Mouse (Mus musculus): ENCODE measurements around the gene Dstyk. TPM values are rescaled to one million over a fixed set of nuclear protein-coding genes. Genes with fewer than 3 reads are reported as not detected.

Gene Dstyk
- polyA plus RNA-seq, 1 experiment from 2014 or later: 12.5 TPM

DNA sequence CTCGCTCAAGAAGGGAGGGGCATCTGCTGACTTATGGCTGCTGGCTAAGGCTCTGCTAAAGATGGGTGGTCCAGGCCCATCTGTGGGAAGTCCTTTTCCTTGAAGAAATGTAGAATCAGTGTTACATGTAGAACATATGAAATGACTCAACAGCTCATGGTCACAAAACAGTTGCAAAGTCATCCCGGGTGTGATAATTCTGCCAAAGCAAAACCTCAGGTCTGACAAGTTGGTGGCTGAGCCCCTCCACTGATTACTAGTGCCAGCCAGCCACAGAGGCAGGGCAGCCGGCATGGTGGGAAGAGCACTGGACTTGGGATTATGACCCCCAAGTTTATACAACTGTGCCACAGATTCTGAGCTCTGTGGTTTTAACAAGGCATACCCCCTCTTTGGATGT lies 39.5 kb upstream of the Dstyk start:
- Histone ChIP-seq H3K9ac (ENCODE audit: low read depth, low read length) (no peak overlapping the region), H3K4me3 (replicated peaks; ENCODE audit: low read depth, low read length) (no peak overlapping the region), H3K4me1 (replicated peaks; ENCODE audit: insufficient read depth, low read length) (peaks cover 24% of the 10 kb centered on the region), H3K4me2 (ENCODE audit: low read length) (no peak overlapping the region), H3K9me3 (replicated peaks; ENCODE audit: low read length) (no peaks in the 10 kb centered on the region), H3K27ac (no peak overlapping the region), H3K27me3 (ENCODE audit: insufficient read depth, low read length) (no peaks in the 10 kb centered on the region), H3K36me3 (ENCODE audit: insufficient read depth, low read length) (peaks cover 2% of the 10 kb centered on the region; the same call in 1 of the 2 replicates)
- no peak for TF ChIP-seq CTCF (IDR thresholded peaks at IDR 0.05; ENCODE audit: low read depth)
- no peak for DNase-seq (ENCODE audit: low spot score)
- 79% methylated on average over 3 of the region's 3 CpGs for WGBS
- no peak for ATAC-seq (replicated peaks; ENCODE audit: low FRiP score, low read depth)

DNA sequence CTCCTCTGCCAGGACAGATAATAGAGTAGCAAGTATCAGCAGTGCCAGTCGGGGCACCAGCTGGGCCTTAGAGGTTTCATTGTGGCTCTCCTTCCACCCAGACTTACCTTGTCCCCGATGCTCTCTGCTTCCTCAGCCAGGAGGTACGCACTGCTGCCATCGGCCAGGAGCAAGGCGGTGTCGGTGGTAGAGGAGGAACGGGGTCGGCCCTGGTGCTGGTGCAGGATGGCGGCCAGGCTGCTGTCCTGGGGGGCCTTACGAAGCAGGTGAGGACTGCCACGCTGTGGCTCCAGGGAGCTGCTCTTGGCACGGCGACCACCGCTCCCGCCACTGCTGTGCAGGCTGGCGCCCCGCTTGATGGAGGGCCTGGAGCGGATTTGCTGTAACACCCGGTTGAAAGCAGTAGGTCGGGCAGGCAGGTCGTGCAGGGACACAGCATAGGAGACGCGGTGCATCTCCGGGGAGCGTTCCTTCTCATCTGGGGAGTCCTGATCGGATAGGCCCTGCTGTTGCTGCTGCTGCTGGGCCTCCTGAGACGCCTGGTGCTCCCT lies 36.7 kb upstream of the Dstyk start:
- Histone ChIP-seq H3K4me1 (replicated peaks; ENCODE audit: insufficient read depth, low read length) (peaks cover 16% of the 10 kb centered on the region), H3K27ac (no peak overlapping the region), H3K4me2 (ENCODE audit: low read length) (no peak overlapping the region), H3K9ac (ENCODE audit: low read depth, low read length) (no peak overlapping the region), H3K9me3 (replicated peaks; ENCODE audit: low read length) (no peaks in the 10 kb centered on the region), H3K27me3 (ENCODE audit: insufficient read depth, low read length) (no peaks in the 10 kb centered on the region), H3K4me3 (replicated peaks; ENCODE audit: low read depth, low read length) (no peak overlapping the region), H3K36me3 (ENCODE audit: insufficient read depth, low read length) (peaks cover 2% of the 10 kb centered on the region; the same call in 1 of the 2 replicates)
- no peak for TF ChIP-seq CTCF (IDR thresholded peaks at IDR 0.05; ENCODE audit: low read depth)
- no peak for DNase-seq (ENCODE audit: low spot score)
- ATAC-seq (replicated peaks; ENCODE audit: low FRiP score, low read depth): no peak
- WGBS: 77% methylated on average over 27 of the region's 27 CpGs

DNA sequence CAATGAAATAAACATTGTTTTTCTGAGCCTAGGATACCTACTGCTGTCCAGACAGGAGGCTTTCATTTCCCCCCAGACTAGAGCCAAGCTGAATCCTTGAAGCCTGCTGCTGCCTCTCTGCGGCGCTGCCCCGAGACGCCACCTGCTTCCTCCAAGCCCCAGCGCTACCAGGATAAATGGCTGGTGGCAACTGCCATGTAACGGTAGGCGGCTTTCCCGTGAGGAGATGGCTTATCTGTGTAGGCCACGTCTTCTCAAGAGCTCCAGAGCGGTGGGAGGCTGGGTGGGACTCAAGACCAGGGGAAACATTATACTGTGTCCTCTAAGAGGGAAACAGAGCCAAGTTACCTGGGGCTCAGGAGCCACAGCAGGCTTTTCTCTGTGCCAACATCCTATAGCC lies 35.4 kb upstream of the Dstyk start:
- H3K4me2 ChIP-seq (ENCODE audit: low read length): no peak overlapping the region
- no peak overlapping the region for H3K9ac ChIP-seq (ENCODE audit: low read depth, low read length)
- 67% methylated on average over 10 of the region's 10 CpGs for WGBS
- H3K4me1 ChIP-seq (replicated peaks; ENCODE audit: insufficient read depth, low read length): peaks cover 10% of the 10 kb centered on the region
- TF ChIP-seq CTCF (IDR thresholded peaks at IDR 0.05; ENCODE audit: low read depth): no peak
- DNase-seq (ENCODE audit: low spot score) (no peak), ATAC-seq (replicated peaks; ENCODE audit: low FRiP score, low read depth) (no peak)
- H3K27me3 ChIP-seq (ENCODE audit: insufficient read depth, low read length): no peaks in the 10 kb centered on the region
- H3K27ac ChIP-seq: no peak overlapping the region
- H3K36me3 ChIP-seq (ENCODE audit: insufficient read depth, low read length): peaks cover 2% of the 10 kb centered on the region; the same call in 1 of the 2 replicates
- H3K9me3 ChIP-seq (replicated peaks; ENCODE audit: low read length): no peaks in the 10 kb centered on the region
- no peak overlapping the region for H3K4me3 ChIP-seq (replicated peaks; ENCODE audit: low read depth, low read length)

DNA sequence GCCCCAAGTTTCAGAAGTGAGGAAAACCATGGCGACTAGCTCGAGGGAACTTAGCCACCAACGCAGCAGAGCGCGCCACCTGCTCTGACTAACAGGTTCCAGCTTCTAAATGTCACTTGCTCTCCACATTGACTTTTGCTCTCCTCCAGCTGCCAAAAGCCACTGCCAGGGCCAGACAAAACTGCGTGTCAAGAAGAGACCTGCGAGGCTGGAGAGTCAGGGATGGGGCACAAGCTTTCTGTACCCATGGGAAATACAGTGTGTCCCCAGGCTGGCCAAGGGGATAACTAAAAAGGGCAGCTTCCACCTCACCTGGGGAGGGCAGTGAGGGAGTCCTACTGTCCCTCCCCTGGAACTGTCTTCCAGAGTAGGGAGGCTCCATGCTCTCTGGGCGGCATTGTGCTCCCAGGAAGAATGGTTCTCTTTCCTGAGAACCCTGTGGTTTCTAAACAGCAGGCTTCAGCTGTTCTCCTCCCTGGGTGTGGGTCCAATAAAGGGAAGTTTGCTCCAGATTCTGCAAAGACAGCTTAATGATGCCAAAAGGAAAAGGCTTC lies 33.3 kb upstream of the Dstyk start:
- H3K9ac ChIP-seq (ENCODE audit: low read depth, low read length): no peak overlapping the region
- no peaks in the 10 kb centered on the region for H3K9me3 ChIP-seq (replicated peaks; ENCODE audit: low read length)
- H3K4me2 ChIP-seq (ENCODE audit: low read length): no peak overlapping the region
- no peaks in the 10 kb centered on the region for H3K27me3 ChIP-seq (ENCODE audit: insufficient read depth, low read length)
- 90% methylated on average over 8 of the region's 8 CpGs for WGBS
- DNase-seq (ENCODE audit: low spot score) (no peak), ATAC-seq (replicated peaks; ENCODE audit: low FRiP score, low read depth) (no peak)
- H3K4me3 ChIP-seq (replicated peaks; ENCODE audit: low read depth, low read length): no peak overlapping the region
- TF ChIP-seq CTCF (IDR thresholded peaks at IDR 0.05; ENCODE audit: low read depth): no peak
- peaks cover 9% of the 10 kb centered on the region for H3K4me1 ChIP-seq (replicated peaks; ENCODE audit: insufficient read depth, low read length)
- H3K36me3 ChIP-seq (ENCODE audit: insufficient read depth, low read length): peaks cover 2% of the 10 kb centered on the region; the same call in 1 of the 2 replicates
- no peak overlapping the region for H3K27ac ChIP-seq

DNA sequence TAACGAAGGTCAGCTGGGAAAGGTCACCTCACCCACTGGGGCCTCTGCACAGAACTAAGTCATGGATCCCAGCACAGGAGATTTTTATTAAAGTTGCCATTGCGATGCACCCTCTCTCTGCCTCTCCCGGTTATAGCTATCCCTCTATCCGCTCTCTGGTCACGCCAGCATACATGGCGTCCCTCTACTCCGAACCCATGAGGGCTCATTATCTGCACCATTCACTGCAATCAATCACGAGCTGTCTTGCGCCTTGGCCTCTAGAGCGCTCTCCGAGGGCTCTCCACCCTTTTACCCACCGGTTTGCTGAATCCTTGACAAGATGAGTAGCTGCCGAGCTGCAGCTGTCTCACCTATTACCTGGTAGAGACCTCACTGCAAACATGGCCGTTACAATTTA lies 32.1 kb upstream of the Dstyk start:
- H3K27me3 ChIP-seq (ENCODE audit: insufficient read depth, low read length): no peaks in the 10 kb centered on the region
- H3K4me1 ChIP-seq (replicated peaks; ENCODE audit: insufficient read depth, low read length): peaks cover 19% of the 10 kb centered on the region
- no peaks in the 10 kb centered on the region for H3K9me3 ChIP-seq (replicated peaks; ENCODE audit: low read length)
- WGBS: 68% methylated on average over 14 of the region's 14 CpGs
- H3K9ac ChIP-seq (ENCODE audit: low read depth, low read length): no peak overlapping the region
- H3K36me3 ChIP-seq (ENCODE audit: insufficient read depth, low read length): peaks cover 2% of the 10 kb centered on the region; the same call in 1 of the 2 replicates
- ATAC-seq (replicated peaks; ENCODE audit: low FRiP score, low read depth) (no peak), DNase-seq (ENCODE audit: low spot score) (no peak)
- H3K4me2 ChIP-seq (ENCODE audit: low read length): no peak overlapping the region
- no peak overlapping the region; the same call in 1 of the 2 replicates for H3K27ac ChIP-seq
- H3K4me3 ChIP-seq (replicated peaks; ENCODE audit: low read depth, low read length): no peak overlapping the region
- no peak for TF ChIP-seq CTCF (IDR thresholded peaks at IDR 0.05; ENCODE audit: low read depth)

DNA sequence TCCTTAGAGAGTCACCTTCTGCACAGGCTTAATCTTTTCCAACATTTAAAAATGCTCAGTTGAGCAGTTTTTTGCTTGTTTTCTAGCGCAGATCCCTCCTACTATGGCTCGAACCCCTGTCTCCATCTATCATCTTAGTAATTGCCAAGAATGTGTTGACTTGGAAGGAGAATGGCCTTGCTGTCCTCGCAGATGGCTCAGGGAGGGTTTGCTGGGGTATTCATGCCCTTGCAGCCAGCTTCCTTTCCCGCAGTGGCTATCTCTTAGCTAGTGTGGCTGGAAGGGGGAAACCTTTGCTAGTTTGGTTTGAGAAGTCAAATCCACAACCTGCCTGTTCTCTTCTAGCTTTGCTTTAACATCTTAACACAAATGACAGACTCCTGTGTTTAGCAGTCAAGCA lies 31.6 kb upstream of the Dstyk start:
- Histone ChIP-seq H3K4me1 (replicated peaks; ENCODE audit: insufficient read depth, low read length) (peaks cover 23% of the 10 kb centered on the region), H3K36me3 (ENCODE audit: insufficient read depth, low read length) (no peaks in the 10 kb centered on the region), H3K27me3 (ENCODE audit: insufficient read depth, low read length) (no peaks in the 10 kb centered on the region), H3K4me2 (ENCODE audit: low read length) (no peak overlapping the region), H3K9ac (ENCODE audit: low read depth, low read length) (no peak overlapping the region), H3K27ac (no peak overlapping the region; the same call in 1 of the 2 replicates), H3K4me3 (replicated peaks; ENCODE audit: low read depth, low read length) (no peak overlapping the region), H3K9me3 (replicated peaks; ENCODE audit: low read length) (no peaks in the 10 kb centered on the region)
- DNase-seq (ENCODE audit: low spot score) (no peak), ATAC-seq (replicated peaks; ENCODE audit: low FRiP score, low read depth) (no peak)
- TF ChIP-seq CTCF (IDR thresholded peaks at IDR 0.05; ENCODE audit: low read depth): no peak
- WGBS: 72% methylated on average over 4 of the region's 4 CpGs

All from kidney, postnatal 0 days (tissue).